8 mouse cellular contexts compared by ENCODE assay signal in the genomic region with DNA sequence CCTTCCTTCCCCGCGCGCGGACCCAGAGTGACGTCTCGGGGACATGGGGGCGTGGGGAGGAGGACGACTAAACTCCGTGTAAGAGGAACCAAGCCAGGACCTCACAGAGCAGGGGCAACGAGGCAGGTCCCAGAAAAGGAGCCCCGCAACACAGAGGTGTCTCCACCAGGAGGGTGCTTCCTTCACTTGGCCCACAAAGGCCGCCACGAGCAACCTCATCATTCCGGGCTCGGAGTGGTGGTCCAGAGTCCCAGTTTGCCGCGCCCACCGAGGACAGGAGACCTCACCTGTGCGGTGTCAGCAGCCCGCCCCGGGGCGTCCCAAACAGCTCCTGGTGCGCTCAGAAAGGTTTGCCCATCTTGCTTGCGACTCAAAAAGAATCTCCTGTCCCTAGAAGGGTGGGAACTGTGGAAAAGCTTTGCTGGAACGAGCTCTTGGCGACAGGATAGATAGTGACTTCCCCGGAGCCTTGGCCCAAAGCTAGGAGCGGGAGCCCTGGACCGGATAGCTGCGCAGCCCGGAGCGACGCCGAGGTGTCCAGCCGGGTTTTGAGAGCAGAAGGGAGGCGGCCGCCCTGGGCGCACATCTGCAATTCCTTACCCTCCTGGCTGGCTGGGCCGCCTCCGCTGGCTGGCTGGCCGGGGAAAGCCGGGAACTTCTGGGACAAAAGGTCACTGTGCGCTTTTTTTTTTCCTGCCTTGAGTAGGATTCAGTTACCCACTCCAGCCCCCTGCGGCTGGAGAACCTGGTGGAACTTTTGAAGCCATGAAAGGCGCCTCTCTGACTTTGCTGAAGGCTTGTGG. TPM values are rescaled to one million over a fixed set of nuclear protein-coding genes. Genes with fewer than 3 reads are reported as not detected.
DNase-seq lines count a peak whose midpoint lies in the region; ATAC-seq lines count a peak whose summit lies in the region.

No protein-coding gene starts in this region.

- no peaks in the 10 kb centered on the region for H3K9me3 ChIP-seq in intestine, embryonic 16.5 days (ENCODE audit: control insufficient read depth, low read length)
- H3K9me3 ChIP-seq in liver, embryonic 16.5 days (replicated peaks; ENCODE audit: control insufficient read depth, low read length) = no peaks in the 10 kb centered on the region
- H3K9me3 ChIP-seq in neural tube, embryonic 15.5 days (replicated peaks) = no peaks in the 10 kb centered on the region

- 2% methylated on average over 45 of the region's 45 CpGs for WGBS in intestine, embryonic 16.5 days
- 3% methylated on average over 45 of the region's 45 CpGs for WGBS in liver, embryonic 16.5 days (ENCODE audit: insufficient replicate concordance)
- 1% methylated on average over 45 of the region's 45 CpGs for WGBS in neural tube, embryonic 15.5 days

- no peaks in the 10 kb centered on the region for H3K36me3 ChIP-seq in intestine, embryonic 16.5 days (ENCODE audit: control insufficient read depth, insufficient read depth, low read length)
- no peaks in the 10 kb centered on the region for H3K36me3 ChIP-seq in liver, embryonic 16.5 days (ENCODE audit: control insufficient read depth, insufficient read depth)
- H3K36me3 ChIP-seq in neural tube, embryonic 15.5 days = no peaks in the 10 kb centered on the region

- peak; percentile 11 to 22 for DNase-seq in left cerebral cortex, postnatal 36 days (ENCODE audit: low spot score in 2 of 2)
- no peak for DNase-seq in left cerebral cortex, adult 8-10 months (ENCODE audit: low spot score in 2 of 2)
- DNase-seq in embryo, embryonic 11.5 days (ENCODE audit: low read depth, low spot score) = peak; percentile 36
- no peak for DNase-seq in spleen, adult 18-20 months

- H3K4me1 ChIP-seq in intestine, embryonic 16.5 days (ENCODE audit: control insufficient read depth, insufficient read depth, low read length) = peaks cover 11% of the 10 kb centered on the region
- no peaks in the 10 kb centered on the region; the same call in 1 of the 2 replicates for H3K4me1 ChIP-seq in liver, embryonic 16.5 days (ENCODE audit: control insufficient read depth, low read depth, low read length)
- peaks cover 19% of the 10 kb centered on the region for H3K4me1 ChIP-seq in neural tube, embryonic 15.5 days

- ATAC-seq in granulocyte monocyte progenitor cell, adult 5-6 weeks (replicated peaks; ENCODE audit: poor library complexity, severe bottlenecking) = peak; percentile 74
- peak; percentile 38 for ATAC-seq in intestine, embryonic 16.5 days
- peak; percentile 24; the same call in 1 of the 2 replicates for ATAC-seq in liver, embryonic 16.5 days (ENCODE audit: low read depth)
- peak; percentile 60 for ATAC-seq in neural tube, embryonic 15.5 days (ENCODE audit: low FRiP score)

- peak overlapping the region; percentile 61 for H3K4me3 ChIP-seq in intestine, embryonic 16.5 days (ENCODE audit: low read length)
- H3K4me3 ChIP-seq in liver, embryonic 16.5 days (ENCODE audit: low read depth, low read length) = peak overlapping the region; percentile 27
- peak overlapping the region; percentile 64 for H3K4me3 ChIP-seq in neural tube, embryonic 15.5 days (replicated peaks)

- peak overlapping the region; percentile 95 for H3K4me2 ChIP-seq in intestine, embryonic 16.5 days (ENCODE audit: low read depth, low read length)
- H3K4me2 ChIP-seq in liver, embryonic 16.5 days (ENCODE audit: low read depth, low read length) = peak overlapping the region; percentile 51
- H3K4me2 ChIP-seq in neural tube, embryonic 15.5 days = peak overlapping the region; percentile 94

- no peak overlapping the region for H3K27ac ChIP-seq in intestine, embryonic 16.5 days (ENCODE audit: low read length)
- H3K27ac ChIP-seq in liver, embryonic 16.5 days (ENCODE audit: low read length) = no peak overlapping the region
- H3K27ac ChIP-seq in neural tube, embryonic 15.5 days (replicated peaks) = no peak overlapping the region

- peak overlapping the region; percentile 79 for H3K9ac ChIP-seq in intestine, embryonic 16.5 days (ENCODE audit: low read depth, low read length)
- no peak overlapping the region for H3K9ac ChIP-seq in liver, embryonic 16.5 days (ENCODE audit: low read depth, low read length)
- peak overlapping the region; percentile 78 for H3K9ac ChIP-seq in neural tube, embryonic 15.5 days (replicated peaks)

- intact Hi-C loops in left cerebral cortex, postnatal 36 days (cut with DNase I) = loop anchor here (5.0 kb wide), 1 partner anchor 67 kb away; no protein-coding TSS in a partner anchor

- no peaks in the 10 kb centered on the region for H3K27me3 ChIP-seq in intestine, embryonic 16.5 days (replicated peaks; ENCODE audit: control insufficient read depth, insufficient read depth, low read length)
- H3K27me3 ChIP-seq in liver, embryonic 16.5 days (ENCODE audit: control insufficient read depth, insufficient read depth, low read depth, low read length) = peaks cover 23% of the 10 kb centered on the region
- H3K27me3 ChIP-seq in neural tube, embryonic 15.5 days (replicated peaks) = no peaks in the 10 kb centered on the region

RNA-seq across cellular contexts. Expression of gene Gfpt2, which starts 0.6 kb away (rescaled TPM):
- total RNA-seq in left cerebral cortex, postnatal 36 days (2021) = 1 to 10 TPM; 7.6 to 8.0 TPM
- total RNA-seq in left cerebral cortex, adult 8-10 months (2022) = 1 to 10 TPM; 6.3 to 9.0 (median 7.9) TPM
- 0.21 and 0.58 TPM in 2 replicates for total RNA-seq in granulocyte monocyte progenitor cell, adult 5-6 weeks (2014; fragmentation: Nextera tagmentation)
- 0.13 TPM in 1 of 2 replicates, not detected in the other for total RNA-seq in granulocyte monocyte progenitor cell, adult 5-6 weeks (2017)
- 5.8 and 6.4 TPM in 2 replicates for polyA plus RNA-seq in intestine, embryonic 16.5 days (2015; fragmentation: Nextera tagmentation; extraction: Ambion mirVana)
- 0.80 and 0.86 TPM in 2 replicates for polyA plus RNA-seq in liver, embryonic 16.5 days (2015; fragmentation: Nextera tagmentation; extraction: Ambion mirVana)
- 5.3 and 6.3 TPM in 2 replicates for polyA plus RNA-seq in neural tube, embryonic 15.5 days (2015; fragmentation: Nextera tagmentation; extraction: Ambion mirVana)

RNA-seq across cellular contexts. Expression of gene Mapk9, which starts 52.0 kb away (rescaled TPM):
- total RNA-seq in left cerebral cortex, postnatal 36 days (2021) = 100 to 1,000 TPM; 215 to 223 TPM
- 100 to 1,000 TPM; 187 to 250 (median 223) TPM for total RNA-seq in left cerebral cortex, adult 8-10 months (2022)
- 26.6 and 41.7 TPM in 2 replicates for total RNA-seq in granulocyte monocyte progenitor cell, adult 5-6 weeks (2014; fragmentation: Nextera tagmentation)
- total RNA-seq in granulocyte monocyte progenitor cell, adult 5-6 weeks (2017) = 32.9 and 41.9 TPM in 2 replicates
- 26.6 and 27.8 TPM in 2 replicates for polyA plus RNA-seq in intestine, embryonic 16.5 days (2015; fragmentation: Nextera tagmentation; extraction: Ambion mirVana)
- polyA plus RNA-seq in liver, embryonic 16.5 days (2015; fragmentation: Nextera tagmentation; extraction: Ambion mirVana) = 15.1 and 16.0 TPM in 2 replicates
- 64.2 and 73.5 TPM in 2 replicates for polyA plus RNA-seq in neural tube, embryonic 15.5 days (2015; fragmentation: Nextera tagmentation; extraction: Ambion mirVana)

Comparison
In these comparisons a context has a peak if more than half of its experiments do, and no peak if none do; other contexts are left out.
1. DNase-seq: peak in left cerebral cortex, postnatal 36 days (2 of 2) and embryo, embryonic 11.5 days (single experiment); none in left cerebral cortex, adult 8-10 months (0 of 2) and spleen, adult 18-20 months (0 of 2).
2. ATAC-seq: peak in every context shown above with its lines; median percentile 74 in granulocyte monocyte progenitor cell, adult 5-6 weeks; 60 in neural tube, embryonic 15.5 days; 38 in intestine, embryonic 16.5 days; 24 in liver, embryonic 16.5 days.
3. RNA of gene Gfpt2, which starts 0.6 kb away (total RNA-seq): 6.3 to 9.0 TPM in left cerebral cortex, adult 8-10 months and 7.6 to 8.0 TPM in left cerebral cortex, postnatal 36 days; 0.13 to 0.58 TPM in granulocyte monocyte progenitor cell, adult 5-6 weeks; every median in the first group is over 4 times any median in the second.
4. RNA of gene Mapk9, which starts 52.0 kb away (total RNA-seq): 187 to 250 TPM in left cerebral cortex, adult 8-10 months and 215 to 223 TPM in left cerebral cortex, postnatal 36 days; 26.6 to 41.9 TPM in granulocyte monocyte progenitor cell, adult 5-6 weeks; every median in the first group is over 4 times any median in the second.
5. Peak in every context shown above with its lines, with median percentiles within 50 percentile points of each other: H3K4me2 ChIP-seq and H3K4me3 ChIP-seq.